Mouse (Mus musculus): ENCODE data around the gene Camk2b.

Camk2b gene

DNA sequence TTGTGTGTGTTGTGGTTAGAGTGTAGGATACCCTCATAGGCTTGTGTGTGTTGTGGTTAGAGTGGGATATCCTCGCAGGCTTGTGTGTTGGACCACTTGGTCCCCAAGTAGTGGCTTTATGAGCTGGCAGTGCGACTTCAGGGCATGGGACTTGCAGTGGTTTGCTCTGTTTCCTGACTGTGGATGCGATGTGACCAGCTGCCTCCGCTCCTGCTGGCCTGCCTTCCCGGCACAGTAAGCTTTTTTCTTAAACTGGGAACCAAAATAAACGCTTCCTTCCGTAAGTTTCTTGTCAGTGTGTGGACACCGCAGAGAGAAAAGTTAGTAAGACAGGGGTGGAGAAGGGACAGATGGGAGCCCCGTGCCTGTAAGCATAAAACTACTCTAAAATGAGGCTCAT lies 18.0 kb downstream of the Camk2b start:
- no peak for DNase-seq

- DNase-seq = no peak
Measured at GRCm38 (mm10) chr11:6038929-6039328, 27.2 kb downstream of the Camk2b start.

- DNase-seq = peak in 1 of 2 experiments; percentile 19
Measured at GRCm38 (mm10) chr11:6037686-6038085, 28.5 kb downstream of the Camk2b start.

- peak in 1 of 2 experiments; percentile 75 for DNase-seq
Measured at GRCm38 (mm10) chr11:6037198-6037597, 29.0 kb downstream of the Camk2b start.

DNA sequence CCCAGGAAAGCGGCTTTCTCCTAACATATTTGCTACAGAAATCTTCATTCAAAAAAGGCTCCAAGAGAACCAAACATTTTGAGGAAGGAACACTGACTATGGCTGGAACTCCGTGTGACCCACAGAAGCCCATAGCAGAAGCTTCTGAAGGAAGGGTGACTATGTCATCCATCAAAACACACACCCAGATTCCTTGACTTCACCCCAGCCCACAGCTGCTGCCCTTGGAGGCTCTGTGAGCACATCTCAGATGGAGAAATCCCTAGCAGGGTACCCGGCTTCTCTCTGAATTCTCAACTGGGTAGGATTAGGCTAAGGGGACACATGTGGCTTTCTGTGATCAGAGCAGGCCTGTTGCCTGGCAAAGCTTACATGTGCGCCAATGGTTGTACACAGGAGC lies 29.7 kb downstream of the Camk2b start:
- peak in 1 of 2 experiments; percentile 18 for DNase-seq

DNA sequence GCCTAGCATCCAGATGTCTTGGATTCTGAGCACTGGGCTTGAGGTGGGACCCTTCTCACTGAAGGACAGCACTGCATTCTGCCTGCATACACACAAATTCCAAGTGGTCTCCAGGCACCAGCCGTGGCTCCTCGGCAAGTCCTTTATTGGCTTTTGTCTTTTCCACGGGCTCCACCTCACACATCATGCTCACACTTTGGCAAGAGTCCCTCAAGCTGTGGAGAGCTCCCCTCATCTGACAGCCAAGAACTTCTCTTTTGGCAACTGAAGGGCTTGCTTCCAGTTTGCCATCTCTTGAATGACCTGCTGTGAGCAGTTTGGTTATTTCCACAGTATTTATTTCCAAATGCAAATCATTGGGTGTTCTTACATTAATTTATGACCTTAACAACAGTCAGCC lies 30.6 kb downstream of the Camk2b start:
- DNase-seq = peak in 1 of 2 experiments; percentile 58

DNA sequence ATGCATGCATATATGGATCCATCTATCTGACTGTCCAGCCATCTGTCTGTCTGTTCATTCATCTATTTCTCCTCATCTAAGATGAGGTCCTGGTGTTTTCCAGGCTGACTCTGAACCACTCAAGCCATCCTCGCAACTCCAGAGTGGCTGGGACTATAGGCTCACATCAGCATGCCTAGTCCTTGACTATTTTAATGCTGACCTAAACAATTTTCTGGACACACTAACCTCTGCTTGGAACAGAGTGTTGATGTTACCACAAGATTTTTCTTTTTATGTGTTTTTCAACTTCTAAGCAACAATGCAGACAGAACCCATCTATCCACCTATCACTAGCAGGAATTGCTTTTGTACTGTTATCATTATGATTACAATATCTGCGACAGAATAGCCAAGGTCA lies 31.4 kb downstream of the Camk2b start:
- DNase-seq = no peak

- DNase-seq = no peak
Measured at GRCm38 (mm10) chr11:6033801-6034200, 32.4 kb downstream of the Camk2b start.

DNA sequence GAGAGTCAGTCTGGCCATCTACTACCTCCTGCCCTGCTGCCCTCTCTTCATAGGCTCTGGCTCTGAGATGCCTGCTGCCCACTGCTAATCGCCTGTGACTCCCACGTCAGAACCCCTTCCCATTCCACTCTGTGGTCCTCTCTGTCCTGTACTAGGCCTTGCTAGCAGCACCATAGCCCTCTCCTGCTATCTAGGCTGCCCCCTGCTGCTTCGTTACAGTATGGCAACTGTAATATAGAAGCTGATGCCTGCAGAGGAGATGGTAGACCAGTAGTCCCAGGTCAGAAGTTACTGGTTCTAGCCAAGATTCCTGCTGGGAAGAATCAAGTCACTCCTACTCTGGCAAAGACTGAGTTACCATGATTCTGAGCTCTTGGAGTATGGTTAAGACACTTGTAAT lies 33.0 kb downstream of the Camk2b start:
- peak; percentile 61 to 83 for DNase-seq

DNA sequence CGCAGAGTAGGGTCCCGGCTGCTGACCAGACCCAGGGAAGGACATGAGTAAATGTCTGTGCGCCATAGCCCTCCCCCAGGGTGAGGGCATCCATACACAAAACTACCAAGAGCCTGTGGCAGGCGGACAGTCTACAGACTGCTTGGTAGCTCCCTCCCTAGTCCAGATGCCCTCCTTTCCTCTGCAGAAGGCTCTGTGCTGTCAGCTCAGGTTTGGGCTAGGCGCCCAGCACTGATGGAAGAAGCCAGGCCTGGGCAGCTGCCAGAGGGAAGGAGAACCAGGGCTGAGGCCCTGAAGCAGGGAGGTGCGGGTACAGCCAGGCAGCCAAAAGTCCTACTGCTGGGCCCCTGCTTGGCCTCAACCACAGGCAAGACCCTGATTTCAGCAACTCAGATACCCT lies 35.5 kb downstream of the Camk2b start:
- peak; percentile 97 to 98 for DNase-seq

DNA sequence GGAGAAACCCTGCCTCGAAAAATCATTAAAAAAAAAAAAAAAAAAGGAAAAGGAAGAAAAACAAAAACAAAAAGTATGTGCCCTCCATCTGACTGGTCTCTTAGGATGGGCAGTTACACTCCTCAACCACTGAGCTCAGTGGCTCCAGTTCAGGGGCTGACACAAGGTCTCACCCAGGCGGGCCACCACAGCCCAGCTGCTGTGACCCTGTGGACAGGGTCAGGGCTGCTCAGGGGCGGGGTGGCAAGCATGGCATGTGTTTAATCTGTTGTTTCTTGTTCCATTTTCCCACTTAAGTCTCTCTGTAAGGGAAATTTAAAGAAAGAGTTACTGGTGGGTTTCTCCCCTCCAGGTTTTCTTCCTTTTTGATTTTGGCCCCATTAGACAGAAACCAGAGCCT lies 36.4 kb downstream of the Camk2b start:
- peak in 1 of 2 experiments; percentile 8 for DNase-seq

GRCm38 (mm10) chr11:6028911-6029310 lies 37.3 kb downstream of the Camk2b start:
- DNase-seq = peak in 1 of 2 experiments; percentile 25

- DNase-seq = peak; percentile 81 to 82
Measured at GRCm38 (mm10) chr11:6026361-6026760, 39.8 kb downstream of the Camk2b start.

GRCm38 (mm10) chr11:6024923-6025652 lies 41.1 kb downstream of the Camk2b start:
- peak in 1 of 2 experiments; percentile 44 for DNase-seq

DNA sequence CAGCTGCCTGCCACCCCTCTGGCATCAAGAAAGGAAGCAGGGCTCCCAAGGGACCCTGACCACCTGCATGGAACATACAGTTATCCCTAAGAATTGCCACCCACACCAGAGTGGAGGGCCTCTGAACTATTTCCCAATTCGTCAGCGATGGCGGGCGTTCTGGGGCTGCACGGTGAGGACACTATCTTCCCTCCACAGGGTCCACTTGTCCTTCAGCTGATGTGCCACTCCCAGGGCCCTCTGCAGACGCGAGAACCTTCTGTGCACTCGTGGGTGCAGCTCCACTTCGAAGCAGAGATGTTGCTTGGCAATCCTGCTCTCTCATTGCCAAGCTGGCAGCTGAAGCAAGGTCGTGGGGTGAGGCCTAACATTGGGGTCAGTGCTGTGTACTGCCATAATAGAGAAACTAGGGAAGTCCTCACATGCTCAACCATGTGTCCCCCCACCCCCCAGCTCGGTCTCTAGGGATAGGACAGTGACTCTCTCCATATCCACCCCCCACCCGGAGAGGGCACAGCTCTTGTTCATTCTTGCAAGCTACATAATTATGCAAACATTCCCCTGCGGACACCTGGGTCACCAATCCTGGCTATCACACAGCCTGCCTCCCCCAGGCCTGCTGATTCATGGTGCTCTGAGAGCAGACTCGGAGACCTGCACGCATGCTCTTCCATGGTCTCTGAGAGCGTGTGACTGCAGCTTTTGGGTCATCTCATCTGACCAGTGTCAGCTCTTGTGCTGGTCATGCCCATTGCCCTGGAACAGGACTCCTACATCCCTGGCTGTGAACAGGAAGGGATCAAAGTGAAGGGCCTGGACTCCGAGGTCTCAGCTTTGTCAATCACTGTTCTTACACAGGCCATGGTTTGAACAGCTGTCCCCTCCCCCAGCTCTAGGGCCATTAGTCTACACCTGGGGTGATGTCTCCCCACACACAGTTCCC lies 45.0 kb downstream of the Camk2b start:
- no peak for DNase-seq

- no peak for DNase-seq
Measured at GRCm38 (mm10) chr11:6020360-6020759, 45.8 kb downstream of the Camk2b start.

DNA sequence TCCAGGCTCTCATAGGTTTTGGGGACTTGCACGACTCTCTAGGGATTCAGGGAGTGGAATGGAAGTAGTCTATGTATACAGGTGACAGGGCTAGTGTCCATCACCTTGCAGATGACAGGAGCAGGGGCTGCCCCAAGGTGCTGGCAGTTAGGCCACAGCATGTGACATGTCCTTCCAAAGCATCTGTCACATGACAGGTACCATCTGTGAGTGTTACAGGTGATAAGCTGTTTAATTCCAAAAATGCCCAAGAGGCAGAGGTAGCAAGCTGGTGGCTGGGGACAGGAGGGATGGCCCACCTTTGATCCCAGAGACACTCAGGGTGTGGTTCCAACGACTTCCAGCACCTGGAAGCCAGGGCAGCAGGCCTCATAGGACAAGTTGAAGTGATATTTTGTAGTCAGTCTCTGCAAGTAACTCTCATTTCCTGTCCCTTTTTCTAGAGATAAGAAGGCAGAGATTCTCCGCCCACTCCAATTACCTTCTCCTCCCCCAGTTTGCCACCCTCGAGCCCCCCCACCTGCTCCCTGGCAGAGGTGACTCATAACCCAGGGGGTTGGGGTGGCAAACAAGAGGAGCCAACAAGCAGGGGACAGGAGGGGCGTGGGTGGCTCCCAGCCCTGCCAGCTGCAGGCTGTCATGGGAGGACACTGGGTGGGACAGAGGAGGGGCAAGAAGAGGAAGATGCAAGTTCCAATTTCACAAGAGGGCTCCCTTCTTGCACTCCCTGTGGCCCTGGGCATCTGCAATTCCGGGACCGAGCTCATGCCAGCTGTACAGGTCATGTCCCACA lies 47.7 kb downstream of the Camk2b start:
- DNase-seq = no peak

DNA sequence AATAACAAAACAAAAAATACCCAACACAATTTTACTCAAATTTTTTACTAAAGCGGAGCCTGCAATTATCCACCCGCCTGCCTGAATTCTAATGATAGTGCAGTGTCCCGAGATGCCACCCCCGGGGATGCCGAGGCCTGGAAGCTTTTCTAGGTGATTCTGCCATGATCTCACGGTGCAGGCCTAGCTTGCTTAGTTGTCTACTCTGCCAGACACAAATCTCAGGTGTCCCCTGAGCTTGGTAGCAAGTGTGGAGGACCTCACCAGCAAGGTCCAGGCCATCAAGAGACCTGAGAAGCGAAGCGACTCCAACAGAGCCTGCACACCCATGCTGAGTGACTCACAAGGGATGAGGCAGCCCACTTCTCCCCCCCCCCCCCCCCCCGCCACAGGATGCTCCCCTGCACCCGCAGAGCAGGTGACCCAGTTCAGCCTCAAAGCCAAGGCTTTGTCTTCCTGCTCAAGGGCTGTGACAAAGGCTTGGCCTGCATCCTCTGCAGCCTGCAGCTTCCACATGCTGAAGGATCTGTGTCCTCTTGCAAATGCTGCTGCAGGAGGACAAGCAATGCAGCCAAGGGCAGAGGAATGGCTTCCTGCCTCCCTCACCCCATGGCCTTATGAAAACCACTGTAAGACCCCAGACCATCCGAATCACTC lies 48.5 kb downstream of the Camk2b start:
- DNase-seq = no peak

DNA sequence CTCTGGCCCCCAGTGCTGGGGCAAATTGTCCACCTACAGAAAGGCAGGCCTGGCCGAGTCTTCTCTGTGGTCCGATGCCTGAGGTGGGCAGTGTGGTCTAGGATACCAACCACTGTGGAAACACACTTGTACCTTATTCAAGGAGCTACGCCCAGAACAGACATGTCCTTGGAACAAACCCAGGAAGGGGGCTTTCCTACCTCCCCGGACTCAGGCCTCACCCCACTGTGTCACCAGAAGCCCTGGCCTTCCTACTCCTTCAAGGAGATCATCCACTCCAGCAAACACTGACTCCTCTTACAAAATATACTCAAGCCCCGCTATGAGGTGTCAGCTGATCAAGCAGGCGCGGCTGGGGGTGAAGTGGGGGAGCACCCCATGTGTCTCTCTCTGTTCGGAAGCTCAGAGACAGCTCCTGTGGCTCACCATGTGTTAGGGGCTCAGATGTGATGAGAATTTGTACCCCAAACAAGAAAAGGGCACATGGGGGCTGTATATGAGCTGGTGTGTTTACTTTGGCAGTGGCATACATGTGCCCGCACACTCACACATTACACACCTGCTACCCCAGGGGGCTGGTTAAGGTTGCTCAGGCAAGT lies 49.3 kb downstream of the Camk2b start:
- no peak for DNase-seq

GRCm38 (mm10) chr11:6016368-6016767 lies 49.8 kb downstream of the Camk2b start:
- peak in 1 of 2 experiments; percentile 52 for DNase-seq

- DNase-seq = peak; percentile 74 to 84
Measured at GRCm38 (mm10) chr11:6015011-6015431, 51.1 kb downstream of the Camk2b start.

DNA sequence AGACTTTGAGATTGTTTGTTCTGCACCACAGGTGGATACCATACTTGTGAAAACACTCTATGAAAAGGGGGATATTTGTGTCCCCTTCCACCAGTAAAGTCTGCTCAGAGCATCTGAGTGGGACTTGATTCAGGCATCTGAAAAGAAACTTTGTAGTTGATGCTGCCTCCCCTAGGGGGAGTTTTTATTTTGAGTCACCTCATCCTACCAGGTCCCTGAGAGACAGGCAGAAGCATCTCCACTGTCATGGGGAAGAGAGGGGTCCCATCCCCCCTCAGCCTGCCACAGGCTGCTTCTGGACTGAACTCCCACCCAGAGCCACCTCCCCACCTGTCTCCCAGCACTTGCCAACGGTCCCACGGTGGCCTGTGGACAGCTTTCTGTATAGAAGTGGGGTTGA lies 52.8 kb downstream of the Camk2b start:
- DNase-seq = peak in 1 of 2 experiments; percentile 26
